Mouse (Mus musculus) liver, postnatal 0 days (tissue): Measurements from ENCODE around the gene Actr1b.

Source experiments
- CTCF ChIP-seq: sonication (generic); IDR thresholded peaks from 2 replicates; pipeline ENCODE4 v1.5.1; 2016; ENCODE audit warnings: antibody characterized with exemption, low read depth
- EP300 ChIP-seq: IDR thresholded peaks from 2 replicates; pipeline ENCODE4 v1.6.1; 2016; ENCODE audit warnings: antibody characterized with exemption, low read depth, mild to moderate bottlenecking

DNA sequence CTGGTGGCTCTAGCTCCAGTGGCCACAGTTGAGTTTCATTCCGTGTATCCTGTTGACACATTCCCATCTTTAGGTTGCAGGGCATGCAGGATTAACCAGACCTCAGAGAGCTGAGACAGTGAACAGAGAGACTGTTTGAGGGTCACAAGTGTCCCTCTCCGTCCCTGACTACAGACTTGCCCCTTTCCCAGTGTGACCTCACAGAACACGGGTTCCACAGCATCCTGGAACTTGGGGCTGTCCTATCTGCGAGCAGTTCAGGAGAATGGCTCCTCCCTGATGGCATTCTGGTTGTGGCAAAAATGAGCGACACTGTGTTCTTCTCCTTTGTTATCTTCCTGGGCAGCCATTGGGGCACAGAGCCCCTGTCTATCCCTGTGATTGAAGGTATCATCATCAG is at the start of gene Actr1b:
- TF ChIP-seq EP300, result no peak
- TF ChIP-seq CTCF, result no peak
